20 mouse cellular contexts compared by ENCODE assay signal in the genomic region with DNA sequence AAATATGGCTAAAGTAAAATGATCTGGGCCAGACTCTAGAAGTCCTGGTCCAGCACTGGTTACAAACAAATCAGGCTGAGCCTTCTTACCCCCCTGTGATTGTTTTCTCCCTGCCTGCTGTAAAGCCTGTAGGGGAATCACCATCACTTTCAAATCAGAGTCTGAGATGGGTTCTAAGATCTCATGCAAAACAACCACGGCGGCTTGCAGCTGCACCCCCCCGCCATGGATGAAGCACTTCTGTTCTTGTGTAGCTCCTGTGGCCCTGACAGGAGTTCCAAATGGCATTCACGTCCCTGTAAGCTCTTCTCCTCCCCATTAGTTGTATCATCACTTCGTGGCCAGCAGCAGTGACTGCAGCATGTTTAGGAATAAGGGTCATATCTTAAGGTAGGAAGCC. TPM values are rescaled to one million over a fixed set of nuclear protein-coding genes. Genes with fewer than 3 reads are reported as not detected.
DNase-seq lines count a peak whose midpoint lies in the region; ATAC-seq lines count a peak whose summit lies in the region.
"Had no signal": no experiment of that assay in that cellular context is flagged by ENCODE, and none has a peak within 500 bp of the region (broad histone marks: within the 10 kb centered on the region; RNA-seq: fewer than 3 reads in every experiment).

No protein-coding gene starts in this region.

- peak; percentile 58 for DNase-seq in A20 (ENCODE audit: low read depth, low spot score)
- DNase-seq in lung, postnatal 36 days = no peak
- no peak for DNase-seq in retina, embryonic 14.5 days (ENCODE audit: low spot score)
- DNase-seq in thymus, postnatal 10 days (ENCODE audit: low spot score in 2 of 2) = no peak
- DNase-seq: adrenal gland, adult 8-10 months; adrenal gland, postnatal 14 days; adrenal gland, postnatal 36 days; cerebellum, adult 11-12 months; cerebellum, adult 2 months; cerebellum, adult 9-10 months; cerebellum, postnatal 10 days; cerebellum, postnatal 25 days; forebrain, postnatal 0 days had no signal

- peak; percentile 33; the same call in 1 of the 2 replicates for ATAC-seq in granulocyte monocyte progenitor cell, adult 5-6 weeks (replicated peaks; ENCODE audit: poor library complexity, severe bottlenecking)
- ATAC-seq: activated CD4-positive, CD25-positive, alpha-beta regulatory T cell, adult 4 months; forebrain, embryonic 13.5 days; forebrain, embryonic 15.5 days; forebrain, postnatal 0 days; Patski had no signal

RNA-seq across cellular contexts. Expression of gene Mmp21, which starts 3.8 kb away (rescaled TPM):
- total RNA-seq in granulocyte monocyte progenitor cell, adult 5-6 weeks (2014; fragmentation: Nextera tagmentation) = not detected in 2 replicates
- 0.52 TPM in 1 of 2 replicates, not detected in the other for total RNA-seq in granulocyte monocyte progenitor cell, adult 5-6 weeks (2017)
- total RNA-seq: adrenal gland, adult 18-20 months; adrenal gland, adult 8-10 months; adrenal gland, postnatal 14 days; adrenal gland, postnatal 36 days; forebrain, postnatal 0 days; G1E had no signal

RNA-seq across cellular contexts. Expression of gene Bccip, which starts 25.5 kb away (rescaled TPM):
- 77.6 and 89.6 TPM in 2 replicates for total RNA-seq in granulocyte monocyte progenitor cell, adult 5-6 weeks (2014; fragmentation: Nextera tagmentation)
- 97.7 and 112 TPM in 2 replicates for total RNA-seq in granulocyte monocyte progenitor cell, adult 5-6 weeks (2017)

RNA-seq across cellular contexts. Expression of gene Uros, which starts 26.2 kb away (rescaled TPM):
- total RNA-seq in granulocyte monocyte progenitor cell, adult 5-6 weeks (2014; fragmentation: Nextera tagmentation) = 16.1 and 17.3 TPM in 2 replicates
- total RNA-seq in granulocyte monocyte progenitor cell, adult 5-6 weeks (2017) = 11.9 and 15.1 TPM in 2 replicates

RNA-seq across cellular contexts. Expression of gene Edrf1, which starts 46.3 kb away (rescaled TPM):
- 25.7 and 31.9 TPM in 2 replicates for total RNA-seq in granulocyte monocyte progenitor cell, adult 5-6 weeks (2014; fragmentation: Nextera tagmentation)
- 16.7 and 17.1 TPM in 2 replicates for total RNA-seq in granulocyte monocyte progenitor cell, adult 5-6 weeks (2017)
